In the genomic region with DNA sequence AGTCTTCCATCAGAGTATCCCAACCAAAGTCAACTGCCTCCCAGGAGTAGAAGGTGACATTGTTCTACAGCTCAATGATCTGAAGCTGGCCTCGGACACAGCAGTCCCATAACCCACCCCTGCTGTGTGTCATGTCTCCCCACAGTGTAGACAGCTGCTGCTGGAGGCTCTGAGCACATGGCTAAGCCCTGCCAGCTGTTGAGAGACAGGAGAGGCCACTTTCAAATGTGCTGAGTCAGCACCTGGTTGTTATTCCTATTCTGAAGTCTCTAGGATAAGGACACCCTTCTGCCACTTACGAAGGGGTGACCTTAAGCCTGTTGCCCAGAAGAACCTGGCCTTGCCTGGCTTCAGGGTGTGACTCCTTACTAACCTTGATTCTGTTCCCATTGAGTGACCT, we compare ENCODE assay signal across 22 mouse cellular contexts. TPM values are rescaled to one million over a fixed set of nuclear protein-coding genes. Genes with fewer than 3 reads are reported as not detected.
"Had no signal": no experiment of that assay in that cellular context is flagged by ENCODE, and none has a peak within 500 bp of the region (broad histone marks: within the 10 kb centered on the region; RNA-seq: fewer than 3 reads in every experiment).

No protein-coding gene starts in this region.

- DNase-seq: liver, postnatal 0 days; lung, adult 2 months; lung, postnatal 14 days; lung, postnatal 36 days; right cerebral cortex, adult 18-20 months; right cerebral cortex, postnatal 25 days; right cerebral cortex, postnatal 4 days; spleen, adult 18-20 months; thymus, adult 18-20 months; thymus, postnatal 14 days; thymus, postnatal 36 days had no signal

- H3K9ac ChIP-seq: liver, postnatal 0 days; lung, embryonic 15.5 days; midbrain, embryonic 13.5 days; midbrain, embryonic 15.5 days; neural tube, embryonic 13.5 days; neural tube, embryonic 15.5 days had no signal

- H3K27me3 ChIP-seq: lung, embryonic 15.5 days; midbrain, embryonic 13.5 days; midbrain, embryonic 15.5 days; neural tube, embryonic 13.5 days; neural tube, embryonic 15.5 days had no signal

- H3K36me3 ChIP-seq: lung, embryonic 15.5 days; midbrain, embryonic 13.5 days; midbrain, embryonic 15.5 days; neural tube, embryonic 13.5 days; neural tube, embryonic 15.5 days had no signal

- H3K4me3 ChIP-seq: lung, embryonic 15.5 days; megakaryocyte, embryonic 14.5 days; midbrain, embryonic 13.5 days; midbrain, embryonic 15.5 days; neural tube, embryonic 13.5 days; neural tube, embryonic 15.5 days had no signal

- H3K27ac ChIP-seq: lung, embryonic 15.5 days; macrophage; midbrain, embryonic 13.5 days; midbrain, embryonic 15.5 days; neural tube, embryonic 13.5 days; neural tube, embryonic 15.5 days had no signal

- H3K4me1 ChIP-seq: megakaryocyte, embryonic 14.5 days; midbrain, embryonic 15.5 days; neural tube, embryonic 15.5 days had no signal

- H3K9me3 ChIP-seq: lung, embryonic 15.5 days; megakaryocyte, embryonic 14.5 days; midbrain, embryonic 15.5 days; neural tube, embryonic 13.5 days; neural tube, embryonic 15.5 days had no signal

- H3K4me2 ChIP-seq: lung, embryonic 15.5 days; midbrain, embryonic 11.5 days; midbrain, embryonic 13.5 days; midbrain, embryonic 15.5 days; neural tube, embryonic 13.5 days; neural tube, embryonic 15.5 days had no signal

- ATAC-seq: liver, postnatal 0 days; lung, postnatal 0 days; midbrain, embryonic 13.5 days; midbrain, embryonic 15.5 days had no signal

RNA-seq across cellular contexts. Expression of a gene that starts 14.5 kb away (rescaled TPM):
- total RNA-seq: megakaryocyte progenitor cell, adult 5-6 weeks; monocyte, adult 5-6 weeks had no signal
- polyA plus RNA-seq: macrophage had no signal
